Mouse (Mus musculus): ENCODE data around the gene Neb. TPM values are rescaled to one million over a fixed set of nuclear protein-coding genes. Genes with fewer than 3 reads are reported as not detected.

The Neb gene
- total and polyA plus RNA-seq, 2 experiments from 2014 or later = 0.80 to 3.7 TPM

DNA sequence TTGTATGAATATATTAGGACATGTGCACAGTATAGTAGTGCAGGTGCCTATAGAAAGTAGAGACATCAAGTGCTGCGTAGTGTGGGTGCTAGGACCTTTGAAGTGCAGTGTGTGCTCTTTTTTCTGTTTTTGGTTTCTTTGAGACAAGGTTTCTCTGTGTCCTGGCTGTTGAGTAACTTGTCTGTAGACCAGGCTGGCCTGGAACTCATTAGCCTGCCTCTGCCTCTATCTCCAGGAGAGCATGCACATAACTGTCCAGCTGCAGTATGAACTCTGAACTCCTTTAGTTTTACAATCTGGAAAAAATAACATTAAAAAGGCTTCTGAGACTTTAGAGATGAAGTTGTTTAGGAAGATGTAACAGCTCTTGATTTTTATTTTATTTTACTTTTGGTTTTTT is 264.2 kb downstream of the Neb start:
- no peak overlapping the region for H3K4me3 ChIP-seq (ENCODE audit: low read depth, low read length)
- H3K4me1 ChIP-seq (ENCODE audit: insufficient read depth, low read length) = no peaks in the 10 kb centered on the region
- H3K4me2 ChIP-seq (ENCODE audit: low read depth, low read length, poor library complexity, severe bottlenecking) = no peak overlapping the region
- 88% methylated on average over 1 of the region's 1 CpGs for WGBS
- DNase-seq (ENCODE audit: low spot score) = no peak
- no peak for TF ChIP-seq CTCF (IDR thresholded peaks at IDR 0.05)
- no peak overlapping the region for H3K27ac ChIP-seq (ENCODE audit: low read depth, low read length)
- no peaks in the 10 kb centered on the region for H3K9me3 ChIP-seq (ENCODE audit: low read length)
- no peak for ATAC-seq (ENCODE audit: low FRiP score)
- H3K36me3 ChIP-seq (ENCODE audit: insufficient read depth, low read length) = peaks cover 51% of the 10 kb centered on the region
- H3K27me3 ChIP-seq (ENCODE audit: insufficient read depth, low read length) = no peaks in the 10 kb centered on the region
- H3K9ac ChIP-seq (replicated peaks; ENCODE audit: low read length, poor library complexity, severe bottlenecking) = no peak overlapping the region

Small RNA genes lying within 50 kb of the gene (microRNA-seq; reads per million reads assigned to microRNA genes)
- gene Gm22095 (ENCODE audit: borderline number of aligned reads) = not detected

Other genes with a start within 250 kb of the Neb start
- gene Arl5a, start 46.4 kb upstream of the Neb start, total RNA-seq (2014; rRNA removed) = 56.5 and 72.5 TPM in 2 replicates
- gene Arl5a, start 46.4 kb upstream of the Neb start, polyA plus RNA-seq (2015; fragmentation: Nextera tagmentation; extraction: Ambion mirVana) = 25.7 and 27.8 TPM in 2 replicates